Mouse (Mus musculus): ENCODE data around the gene Slc25a13.
A peak's percentile ranks its signal among the peaks of the same experiment; 100 is the strongest.

The Slc25a13 gene

GRCm38 (mm10) chr6:6216507-6217285, at the start of gene Slc25a13:
TSS of gene Slc25a13 (minus strand) at chr6:6217173.
- no peak for DNase-seq (ENCODE audit: low read depth, low spot score)

- DNase-seq (ENCODE audit: low read depth, low spot score): no peak
Observed at GRCm38 (mm10) chr6:6265761-6266160, 48.8 kb upstream of the Slc25a13 start.

- no peak for DNase-seq (ENCODE audit: low read depth, low spot score)
Observed at GRCm38 (mm10) chr6:6263293-6263911, 46.4 kb upstream of the Slc25a13 start.

- DNase-seq (ENCODE audit: low read depth, low spot score): no peak
Observed at GRCm38 (mm10) chr6:6260917-6261316, 43.9 kb upstream of the Slc25a13 start.

- no peak for DNase-seq (ENCODE audit: low read depth, low spot score)
Observed at GRCm38 (mm10) chr6:6248500-6248899, 31.5 kb upstream of the Slc25a13 start.

- DNase-seq (ENCODE audit: low read depth, low spot score): no peak
Observed at GRCm38 (mm10) chr6:6243828-6244227, 26.9 kb upstream of the Slc25a13 start.

GRCm38 (mm10) chr6:6242114-6242513, 25.1 kb upstream of the Slc25a13 start:
- DNase-seq (ENCODE audit: low read depth, low spot score): no peak

- no peak for DNase-seq (ENCODE audit: low read depth, low spot score)
Observed at GRCm38 (mm10) chr6:6236788-6237298, 19.9 kb upstream of the Slc25a13 start.

GRCm38 (mm10) chr6:6230262-6230661, 13.3 kb upstream of the Slc25a13 start:
- DNase-seq (ENCODE audit: low read depth, low spot score): no peak

- DNase-seq (ENCODE audit: low read depth, low spot score): no peak
Observed at GRCm38 (mm10) chr6:6222721-6223120, 5.7 kb upstream of the Slc25a13 start.

- no peak for DNase-seq (ENCODE audit: low read depth, low spot score)
Observed at GRCm38 (mm10) chr6:6220574-6220973, 3.6 kb upstream of the Slc25a13 start.

- no peak for DNase-seq (ENCODE audit: low read depth, low spot score)
Observed at GRCm38 (mm10) chr6:6219661-6220370, 2.8 kb upstream of the Slc25a13 start.

GRCm38 (mm10) chr6:6217286-6217625, 283 bp upstream of the Slc25a13 start:
- no peak for DNase-seq (ENCODE audit: low read depth, low spot score)

- no peak for DNase-seq (ENCODE audit: low read depth, low spot score)
Observed at GRCm38 (mm10) chr6:6216120-6216506, 860 bp downstream of the Slc25a13 start.

GRCm38 (mm10) chr6:6212360-6213310, 4.3 kb downstream of the Slc25a13 start:
- no peak for DNase-seq (ENCODE audit: low read depth, low spot score)

GRCm38 (mm10) chr6:6211958-6212357, 5.0 kb downstream of the Slc25a13 start:
- no peak for DNase-seq (ENCODE audit: low read depth, low spot score)

- DNase-seq (ENCODE audit: low read depth, low spot score): no peak
Observed at GRCm38 (mm10) chr6:6210637-6211036, 6.3 kb downstream of the Slc25a13 start.

- no peak for DNase-seq (ENCODE audit: low read depth, low spot score)
Observed at GRCm38 (mm10) chr6:6208351-6209059, 8.5 kb downstream of the Slc25a13 start.

GRCm38 (mm10) chr6:6207836-6208235, 9.1 kb downstream of the Slc25a13 start:
- no peak for DNase-seq (ENCODE audit: low read depth, low spot score)

GRCm38 (mm10) chr6:6207395-6207794, 9.6 kb downstream of the Slc25a13 start:
- DNase-seq (ENCODE audit: low read depth, low spot score): peak; percentile 33
